Mouse (Mus musculus) brain, adult 2 months (tissue): ENCODE results near the gene Spem2.

Experiments used
- DNase-seq: peaks from one replicate; pipeline ENCODE4 v3.0.0; 2011; ENCODE audit warnings: low read depth, low spot score

The Spem2 gene

GRCm38 (mm10) chr11:69835326-69835965 is 17.2 kb upstream of the Spem2 start:
- no peak for DNase-seq

GRCm38 (mm10) chr11:69834001-69834549 is 15.8 kb upstream of the Spem2 start:
- peak; percentile 43 for DNase-seq

- no peak for DNase-seq
These were observed 15.3 kb upstream of the Spem2 start for GRCm38 (mm10) chr11:69833554-69833953.

GRCm38 (mm10) chr11:69828832-69829231 is 10.6 kb upstream of the Spem2 start:
- DNase-seq, result no peak

GRCm38 (mm10) chr11:69823456-69823855 is 5.2 kb upstream of the Spem2 start:
- no peak for DNase-seq

DNA sequence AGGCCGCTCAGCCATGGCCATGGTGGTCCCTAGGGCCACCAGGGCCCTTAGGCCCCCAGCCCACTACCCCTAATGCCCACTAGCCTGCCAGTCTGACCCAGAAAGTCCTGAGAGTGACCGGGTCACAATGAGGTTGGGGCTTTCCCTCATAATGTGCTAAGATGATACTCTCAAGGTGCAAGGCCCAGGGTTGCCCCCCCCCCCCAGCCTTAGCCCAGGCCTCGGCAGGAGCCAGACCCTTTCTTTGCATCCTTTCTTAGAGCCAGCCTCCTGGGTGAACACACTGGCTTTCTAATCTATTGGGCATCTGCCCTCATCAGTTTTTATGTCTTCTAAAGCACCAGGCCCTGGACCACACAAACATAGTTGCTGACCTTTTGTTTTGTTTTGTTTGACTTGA is 3.8 kb upstream of the Spem2 start, which contains the start of gene Spem1:
TSS of gene Spem1 (minus strand) at position 101 of the 400 bp plus-strand sequence.
- no peak for DNase-seq

DNA sequence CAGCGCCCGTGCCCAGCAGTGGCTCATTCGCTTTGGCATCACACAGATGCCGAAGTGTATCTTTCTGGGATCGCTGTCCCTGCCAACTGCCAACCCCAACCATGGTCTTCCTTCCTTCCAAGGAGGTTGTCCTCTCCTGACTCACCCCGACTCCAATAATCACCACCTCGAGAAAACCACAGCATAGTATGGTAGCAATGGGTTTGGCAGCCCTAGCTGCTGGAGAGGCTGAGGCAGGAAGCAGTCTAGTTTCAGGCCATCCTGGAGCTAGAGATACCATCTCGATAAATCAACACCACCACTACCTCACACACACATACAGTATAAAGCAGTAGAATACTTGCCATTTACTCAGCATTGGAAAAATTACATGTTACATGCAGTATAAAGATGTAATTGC is 606 bp upstream of the Spem2 start:
- DNase-seq, result no peak

DNA sequence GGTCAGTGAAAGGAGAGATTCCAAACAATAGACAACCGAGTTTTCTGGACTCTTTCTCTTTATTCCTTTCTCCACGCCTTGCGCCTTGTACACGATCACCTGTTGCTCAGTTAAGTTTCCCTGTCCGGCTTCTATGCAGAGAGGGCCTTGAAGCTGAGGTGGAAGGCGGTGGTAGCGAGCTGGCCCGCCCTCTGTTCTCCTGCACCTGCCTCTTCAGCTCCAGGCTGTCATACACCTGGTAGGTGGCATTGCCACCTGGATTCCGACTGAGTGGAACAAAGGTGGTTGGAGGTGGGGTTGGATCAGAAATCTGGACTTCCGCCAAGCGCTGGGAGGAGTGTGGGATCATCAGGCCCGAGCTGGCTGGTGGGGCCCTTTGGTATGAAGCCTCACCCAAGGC is 1.7 kb downstream of the Spem2 start:
- no peak for DNase-seq

DNA sequence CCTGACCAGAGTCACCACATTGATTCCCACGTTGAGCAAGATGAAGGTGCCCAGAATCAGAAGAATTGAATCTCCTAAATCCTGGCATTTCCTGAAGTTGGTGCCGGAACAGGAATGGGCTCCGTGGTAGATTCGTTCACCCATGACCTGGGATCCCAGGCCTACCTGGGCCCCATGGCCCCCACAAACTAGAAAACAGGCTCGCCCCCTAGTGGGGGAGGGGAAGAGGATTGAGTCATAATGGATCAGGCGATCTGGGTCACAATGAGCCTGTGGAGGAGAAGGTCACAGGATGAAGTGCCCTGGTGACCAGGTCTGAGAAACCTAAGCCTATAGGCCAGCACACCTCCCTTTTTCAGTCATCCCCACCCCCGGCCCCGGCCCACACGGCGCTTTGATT is 3.1 kb downstream of the Spem2 start, which contains the start of gene Gm39566:
TSS of gene Gm39566 (minus strand) at position 144 of the 400 bp plus-strand sequence.
- no peak for DNase-seq

DNA sequence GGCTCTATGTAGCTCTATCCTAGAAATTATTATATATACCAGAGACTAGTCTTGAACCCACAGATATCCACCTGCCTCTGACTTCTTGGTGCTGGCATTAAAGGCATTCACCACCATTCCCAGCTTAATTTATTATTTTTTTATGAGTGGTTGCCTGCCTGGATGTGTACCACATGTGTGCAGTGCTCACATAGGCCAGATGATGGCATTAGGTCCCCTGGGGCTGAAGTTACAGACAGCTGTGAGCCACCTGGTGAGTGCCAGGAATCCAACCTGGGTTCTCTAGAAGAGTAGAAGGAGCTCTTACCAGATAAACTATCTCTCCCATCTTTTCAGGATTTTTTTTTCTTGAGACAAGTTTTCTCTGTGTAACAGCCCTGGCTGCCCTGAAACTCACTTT is 8.0 kb downstream of the Spem2 start:
- DNase-seq, result no peak

DNA sequence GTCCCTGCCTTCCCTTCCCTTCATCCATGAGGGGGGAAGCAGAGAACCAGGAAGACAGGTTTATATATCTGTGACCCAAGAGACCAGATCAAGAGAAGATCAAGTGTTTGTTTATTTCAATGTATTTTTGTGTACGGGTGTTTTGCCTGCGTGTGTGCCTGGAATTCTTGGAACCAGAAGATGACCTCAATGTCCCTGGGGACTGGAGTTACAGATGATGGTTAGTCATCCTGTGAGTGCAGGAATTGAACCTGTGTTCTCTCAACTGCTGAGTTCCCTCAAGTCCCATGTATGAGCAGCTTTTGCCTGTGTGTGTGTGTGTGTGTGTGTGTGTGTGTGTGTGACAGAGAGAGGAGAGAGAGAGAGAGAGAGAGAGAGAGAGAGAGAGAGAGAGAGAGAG is 10.6 kb downstream of the Spem2 start:
- no peak for DNase-seq

GRCm38 (mm10) chr11:69806378-69806777 is 11.9 kb downstream of the Spem2 start:
- DNase-seq, result no peak

DNA sequence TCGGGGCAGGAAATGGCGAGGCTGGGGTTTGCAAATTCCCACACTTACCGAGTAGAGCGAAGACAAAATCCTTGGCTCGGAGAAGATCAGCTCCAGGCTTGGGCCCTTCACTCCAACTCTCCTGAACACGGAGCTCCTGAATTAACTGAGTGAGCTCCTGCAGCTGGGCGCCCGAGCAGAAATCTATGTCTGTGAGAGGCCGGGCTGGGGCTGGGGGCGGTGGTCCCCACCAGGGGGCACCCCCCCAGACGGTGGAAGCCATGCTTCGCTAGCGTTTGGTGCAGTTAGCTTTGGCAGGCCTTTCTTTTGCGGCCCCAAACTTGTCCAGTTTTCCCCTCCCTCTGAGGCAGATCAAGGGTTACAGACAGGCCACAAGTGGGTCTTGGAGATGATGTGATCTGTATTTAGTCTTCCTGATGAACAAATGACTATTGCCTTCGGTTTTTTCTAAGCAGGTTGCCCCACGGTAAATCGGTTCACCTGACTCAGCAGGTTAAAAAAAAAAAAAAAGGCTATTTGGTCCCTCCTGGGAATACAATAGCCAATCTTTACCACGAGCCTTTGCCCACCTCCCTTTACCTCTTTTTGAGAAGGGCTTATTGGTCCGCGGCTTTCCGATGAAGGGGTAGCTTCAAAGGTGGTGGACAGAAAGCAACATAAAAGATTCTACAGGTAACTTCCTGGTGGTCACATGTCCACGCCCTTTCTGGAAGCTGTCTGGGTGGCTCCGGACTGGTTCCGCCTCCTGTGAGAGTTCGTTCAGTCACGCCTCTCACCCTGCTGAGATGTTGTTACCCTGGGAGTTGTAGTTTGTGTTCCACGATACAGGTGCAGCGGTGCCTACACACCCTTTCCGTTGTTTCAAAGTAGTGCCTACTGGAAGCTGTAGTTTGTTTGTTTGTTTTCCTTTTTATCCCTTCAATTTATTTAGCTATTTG is 13.0 kb downstream of the Spem2 start, which contains the start of gene Tmem102:
TSS of gene Tmem102 (minus strand) at position 653 of the 938 bp plus-strand sequence.
- no peak for DNase-seq

- DNase-seq, result no peak
These were observed 13.7 kb downstream of the Spem2 start for GRCm38 (mm10) chr11:69804652-69804940.

GRCm38 (mm10) chr11:69803786-69804651 is 14.2 kb downstream of the Spem2 start:
- DNase-seq, result peak; percentile 87

DNA sequence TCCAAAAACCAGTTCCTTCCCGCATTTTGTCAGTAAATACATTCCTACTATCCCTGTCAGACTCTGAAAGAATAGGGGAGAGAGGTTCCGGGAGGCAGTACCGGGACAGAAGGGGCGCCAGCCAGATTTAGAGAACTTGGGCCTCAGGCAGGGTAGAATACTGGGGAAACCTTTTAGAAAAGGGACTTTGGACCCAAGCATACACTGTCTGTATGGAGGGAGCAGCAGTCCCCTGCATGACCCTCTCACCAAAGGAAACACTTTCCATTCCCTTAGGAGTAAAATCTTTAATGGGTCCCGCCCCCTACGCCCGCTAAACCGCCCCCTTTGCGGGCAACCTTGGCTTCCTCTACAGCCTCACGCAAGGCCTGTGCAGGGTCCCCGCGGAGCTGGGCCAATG is 14.9 kb downstream of the Spem2 start:
- DNase-seq, result no peak

DNA sequence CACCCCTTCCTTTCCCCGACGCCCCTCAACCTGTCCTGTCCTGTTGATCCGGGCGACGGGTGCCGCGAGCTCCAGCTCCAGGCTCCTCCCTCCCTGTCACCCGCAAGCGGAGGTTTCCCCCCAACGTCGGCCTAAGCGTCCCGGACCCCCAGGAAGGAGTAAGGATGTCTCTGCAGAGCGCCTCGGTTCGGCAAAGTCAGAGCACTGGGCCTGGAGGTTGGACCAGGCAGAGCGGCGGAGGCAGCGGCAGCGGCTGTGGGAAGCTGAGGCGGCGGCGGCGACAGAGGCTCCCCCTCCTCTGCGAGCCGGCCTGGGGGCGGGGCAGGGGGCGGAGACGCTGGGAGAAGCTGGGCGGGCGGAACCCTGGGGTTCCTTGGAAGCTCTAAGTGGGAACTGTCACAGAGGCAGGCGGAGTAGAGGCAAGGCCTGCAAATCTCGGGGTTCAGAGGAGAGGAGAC is 15.6 kb downstream of the Spem2 start:
- peak; percentile 85 for DNase-seq

- DNase-seq, result no peak
These were observed 16.8 kb downstream of the Spem2 start, which contains the start of gene Fgf11 for GRCm38 (mm10) chr11:69801379-69801977. Gene Fgf11 (minus strand): TSS chr11:69801857.

DNA sequence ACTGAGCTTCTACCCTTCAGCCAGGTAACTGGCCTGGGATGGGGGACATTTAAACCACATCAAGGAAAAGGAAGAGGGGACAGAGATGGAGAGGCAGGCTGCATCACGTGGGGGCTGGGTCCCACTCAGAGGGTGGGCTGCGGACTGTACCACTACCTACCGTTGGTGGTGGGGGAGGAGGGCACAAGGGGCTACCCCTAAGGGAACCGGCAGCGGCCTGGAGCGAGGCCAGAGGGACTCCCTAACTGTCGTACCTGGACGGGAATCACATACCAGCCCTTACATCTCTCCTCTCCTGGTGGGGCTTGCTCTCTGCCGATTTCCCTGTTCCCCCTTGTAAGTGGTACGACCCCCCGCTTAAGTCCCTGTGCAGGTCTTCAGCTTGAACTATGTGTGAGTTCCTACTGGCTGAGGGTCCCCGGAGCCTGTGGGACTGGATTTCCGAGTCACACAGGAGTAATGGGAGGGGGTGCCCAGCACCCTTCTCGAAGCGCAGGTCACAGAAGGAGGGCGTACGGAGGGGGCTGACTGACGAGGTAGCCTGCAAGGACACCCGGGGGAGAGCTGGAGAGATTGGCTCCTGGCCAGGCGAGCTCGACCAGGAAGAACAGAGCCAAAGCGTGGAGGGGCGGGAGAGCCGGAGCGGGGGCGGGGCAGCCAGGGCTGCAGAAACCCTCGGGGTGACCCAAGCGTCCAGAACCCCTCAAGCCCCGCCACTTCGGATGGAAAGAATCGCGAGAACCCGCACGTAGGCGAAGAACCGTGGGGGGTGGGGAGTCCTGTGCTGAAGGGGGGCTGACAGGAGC is 17.7 kb downstream of the Spem2 start:
- DNase-seq, result peak; percentile 60

- DNase-seq, result peak; percentile 48
These were observed 18.2 kb downstream of the Spem2 start for GRCm38 (mm10) chr11:69800138-69800391.
